Mouse (Mus musculus) gastrocnemius, adult 8-10 months (tissue): Measurements from ENCODE around the gene AC124502.3. TPM values are rescaled to one million over a fixed set of nuclear protein-coding genes. Genes with fewer than 3 reads are reported as not detected.
A peak's percentile ranks its signal among the peaks of the same experiment; 100 is the strongest.

Experiments used
- DNase-seq, 2 experiments: peaks; one replicate each; pipeline ENCODE4 v3.0.0; 2022; ENCODE audit warnings: low spot score in 2 of 2
- total RNA-seq, 4 experiments: library from RNA; stranded (reverse); gene quantifications; 2 replicates each; pipeline ENCODE4 v1.2.4; 2022

The AC124502.3 gene
- total RNA-seq, 4 experiments from 2014 or later: 0.61 to 1.7 (median 1.4) TPM

DNA sequence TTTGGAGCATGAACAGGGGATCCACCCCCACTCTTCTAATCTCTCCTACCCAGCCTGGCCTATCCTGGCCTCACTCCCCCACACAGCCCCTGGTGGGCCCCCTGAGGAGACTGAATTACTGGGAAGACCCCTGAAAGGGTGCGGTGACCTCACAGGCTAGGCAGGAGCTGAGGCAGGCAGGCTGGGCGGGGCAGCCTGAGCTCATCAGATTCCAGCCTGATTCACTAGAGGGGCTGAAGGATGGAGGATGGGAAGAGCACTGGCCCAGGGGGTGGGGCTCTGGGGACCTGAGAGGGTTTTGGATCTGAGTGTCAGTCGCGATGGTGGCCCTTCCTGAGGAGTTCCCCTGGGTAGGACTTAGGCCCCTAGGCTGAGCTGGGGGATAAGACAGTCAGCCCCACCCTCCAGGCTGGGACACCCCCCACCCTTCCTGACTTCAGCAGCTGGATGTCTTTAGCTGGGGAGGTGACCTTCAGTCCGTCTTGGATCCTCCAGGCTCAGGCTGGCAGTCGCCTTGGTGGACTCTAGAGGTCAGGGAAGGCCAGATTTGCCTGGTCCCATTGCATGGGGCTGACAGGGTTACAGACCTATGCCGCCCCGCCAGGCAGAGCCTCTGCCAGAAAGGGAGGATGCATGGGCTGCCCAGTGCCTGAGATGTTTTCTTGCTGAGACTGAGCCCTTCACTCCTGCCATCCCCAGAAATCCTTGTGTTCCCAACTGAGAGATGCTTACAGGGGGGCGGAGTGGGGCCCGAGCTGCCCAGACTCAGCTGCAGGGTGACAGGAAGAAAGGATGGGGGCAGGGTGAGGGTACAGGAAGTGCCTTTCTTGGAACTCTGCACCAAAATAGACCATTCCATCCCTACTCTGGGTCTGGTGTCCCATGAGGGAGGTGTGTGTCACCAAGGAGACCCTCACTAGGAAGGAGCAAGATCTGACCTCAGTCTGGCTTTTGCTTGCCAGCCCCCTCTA, 20.4 kb downstream of the AC124502.3 start:
- no peak for DNase-seq

DNA sequence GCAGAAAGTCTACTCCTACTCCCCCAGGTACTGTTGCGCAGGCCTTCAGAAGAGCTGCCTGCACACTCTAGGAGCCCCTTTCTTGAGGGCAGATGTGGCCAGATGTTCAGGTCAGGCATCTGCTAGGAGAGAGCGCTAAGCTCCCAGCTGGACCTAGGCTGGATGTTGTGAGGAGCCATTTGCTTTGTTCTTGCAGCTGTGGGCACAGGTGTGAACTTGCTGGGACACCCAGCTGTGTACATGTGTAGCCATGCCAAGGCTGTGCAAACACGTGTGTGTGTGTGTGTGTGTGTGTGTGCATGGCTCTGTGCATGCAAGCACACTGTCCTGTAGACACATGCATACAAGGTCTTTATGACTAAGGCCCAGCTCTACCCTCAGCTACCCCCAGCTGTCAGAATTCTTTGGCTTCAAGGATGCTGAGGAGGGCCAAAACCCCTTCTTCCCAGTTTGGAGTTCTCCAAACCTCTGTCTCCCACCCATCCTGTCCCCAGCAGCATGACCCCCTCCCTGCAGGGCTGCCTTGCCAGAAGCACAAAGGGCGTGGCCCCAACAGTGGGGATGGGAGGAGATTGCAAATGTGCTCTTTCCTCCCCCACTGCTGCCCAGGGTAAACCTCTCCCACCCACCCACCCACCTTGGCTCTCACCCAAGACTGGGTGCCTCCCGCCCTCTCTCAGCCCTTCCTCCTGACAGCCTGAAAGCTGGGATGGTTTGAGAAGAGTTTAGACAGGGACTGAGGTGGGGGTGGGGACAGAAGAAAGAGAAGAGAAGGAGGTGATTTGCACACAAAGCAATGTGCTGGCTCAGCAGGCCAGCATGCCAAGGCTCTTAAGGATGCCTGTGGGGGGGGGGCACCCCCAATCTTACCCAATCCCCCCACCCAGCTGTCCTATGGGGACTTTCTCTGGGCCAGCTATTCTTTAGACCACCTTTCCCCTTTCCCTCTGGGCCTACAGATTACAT, 22.0 kb downstream of the AC124502.3 start:
- no peak for DNase-seq

DNA sequence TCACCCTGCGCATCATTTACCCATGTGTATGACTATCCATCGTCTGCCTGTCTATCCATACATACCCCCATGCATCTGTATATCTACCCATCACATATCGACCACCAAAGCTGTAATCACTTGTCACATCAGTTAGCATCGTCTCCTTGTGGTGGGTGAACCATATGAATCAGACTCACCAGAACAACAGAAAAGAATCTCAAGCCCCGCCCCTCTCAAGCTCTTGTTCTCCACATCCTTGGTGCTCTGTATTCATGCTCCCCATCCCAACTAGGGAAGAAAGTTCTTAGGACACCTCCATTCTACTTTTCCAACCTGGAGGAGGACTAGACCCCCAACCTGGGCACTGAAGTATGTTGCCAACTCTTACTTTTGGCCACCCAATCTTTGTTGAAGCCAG, 23.4 kb downstream of the AC124502.3 start:
- no peak for DNase-seq

DNA sequence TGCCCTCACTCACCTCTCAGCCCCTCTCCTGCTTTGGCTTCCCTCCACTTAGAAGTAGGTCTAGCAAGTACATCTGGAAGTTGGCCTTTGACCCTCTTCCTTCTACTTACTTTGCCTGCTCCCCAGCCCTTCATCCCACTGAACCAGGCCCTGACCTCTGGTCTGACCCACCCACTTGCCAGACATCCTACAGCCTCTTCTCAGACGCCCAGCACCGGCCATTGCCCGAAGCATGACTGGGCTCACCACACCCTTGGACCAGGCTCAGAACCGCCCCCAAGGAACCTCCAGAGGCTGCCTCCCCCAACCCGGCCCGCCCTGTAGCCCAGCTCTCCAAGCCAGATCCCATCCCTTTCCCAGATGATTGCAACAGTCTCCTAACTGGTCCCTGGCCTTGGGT, 23.8 kb downstream of the AC124502.3 start:
- peak in 1 of 2 experiments; percentile 62 for DNase-seq

DNA sequence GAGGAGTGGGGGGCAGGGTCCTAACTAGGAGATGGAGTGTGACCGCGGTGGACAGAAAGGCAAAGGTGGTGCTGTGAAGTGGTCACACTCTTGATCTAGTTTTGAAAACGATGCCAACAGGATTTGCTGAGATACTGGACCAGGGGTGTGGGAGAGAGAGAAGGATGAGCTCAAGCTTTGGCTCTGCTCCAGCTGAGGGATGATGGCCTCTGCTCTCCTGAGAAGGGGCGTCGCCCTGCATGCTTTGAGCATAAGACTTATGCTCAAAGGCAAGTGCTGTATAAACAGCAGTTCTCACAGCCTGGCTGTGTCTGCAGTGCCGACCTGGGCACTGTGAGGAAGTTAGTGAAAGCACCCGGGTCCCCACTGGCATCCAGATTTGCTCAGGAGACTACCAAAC, 26.4 kb downstream of the AC124502.3 start:
- peak in 1 of 2 experiments; percentile 57 for DNase-seq

DNA sequence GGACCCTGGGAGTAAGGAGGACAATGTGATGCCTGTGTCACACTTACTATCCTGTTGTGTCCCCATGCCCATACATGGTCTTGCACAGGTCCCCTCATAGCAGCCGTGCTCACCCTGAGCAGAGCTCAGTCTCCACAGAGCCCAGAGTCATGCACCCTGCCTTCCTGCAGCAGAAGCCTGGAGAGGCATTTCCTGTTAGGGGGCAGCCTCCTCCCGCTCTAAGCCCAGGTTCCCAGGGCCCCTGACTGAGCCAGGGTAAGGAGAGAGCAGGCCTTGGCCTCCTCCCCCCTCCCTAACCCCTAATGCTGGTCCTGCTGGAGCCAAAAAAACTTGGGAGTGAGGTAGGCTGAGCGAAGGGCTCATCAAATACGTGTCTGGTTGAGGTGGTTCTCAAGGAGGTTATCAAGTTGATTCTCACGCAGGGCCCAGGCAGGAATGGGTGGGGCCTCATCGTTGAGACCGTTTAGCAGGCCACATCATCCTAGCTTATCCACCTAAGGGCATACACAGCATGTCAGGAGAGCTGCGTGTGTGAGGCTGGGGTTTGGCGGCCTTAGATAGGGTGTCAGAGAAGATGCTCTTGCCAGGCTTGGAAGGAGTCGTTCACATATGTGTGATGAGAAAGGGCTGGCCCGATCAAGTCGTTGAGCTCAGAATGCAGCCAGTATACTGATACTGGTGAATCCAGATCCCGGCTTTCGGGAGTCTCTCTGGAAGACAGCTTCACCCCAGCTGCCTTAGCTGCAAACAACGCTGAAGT, 28.5 kb downstream of the AC124502.3 start:
- DNase-seq: no peak

DNA sequence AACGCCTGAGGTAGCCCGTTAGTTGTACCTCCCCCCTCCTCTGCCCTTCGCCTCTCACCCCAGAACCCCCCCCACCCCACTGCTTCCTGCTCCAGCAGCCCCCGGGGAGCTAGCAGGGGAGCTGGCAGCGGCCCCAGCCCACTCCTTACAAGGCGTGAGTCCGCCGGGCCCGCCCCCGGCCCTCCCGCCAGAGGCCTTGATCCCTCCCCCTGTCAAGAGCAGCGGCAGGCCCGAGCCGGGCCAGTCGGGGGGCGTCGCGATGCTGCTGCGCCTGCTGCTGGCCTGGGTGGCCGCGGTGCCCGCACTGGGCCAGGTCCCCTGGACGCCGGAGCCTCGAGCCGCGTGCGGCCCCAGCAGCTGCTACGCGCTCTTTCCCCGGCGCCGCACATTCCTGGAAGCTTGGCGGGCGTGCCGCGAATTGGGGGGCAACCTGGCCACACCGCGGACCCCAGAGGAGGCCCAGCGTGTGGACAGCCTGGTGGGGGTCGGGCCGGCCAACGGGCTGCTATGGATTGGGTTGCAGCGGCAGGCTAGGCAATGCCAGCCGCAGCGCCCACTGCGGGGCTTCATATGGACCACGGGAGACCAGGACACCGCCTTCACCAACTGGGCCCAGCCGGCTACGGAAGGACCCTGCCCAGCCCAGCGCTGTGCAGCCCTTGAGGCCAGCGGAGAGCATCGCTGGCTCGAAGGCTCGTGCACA, 29.3 kb downstream of the AC124502.3 start, which contains the start of gene Cd248:
Gene Cd248, plus strand, starts transcription at position 212 of the 703 bp plus-strand sequence.
- peak; percentile 63 to 79 for DNase-seq

DNA sequence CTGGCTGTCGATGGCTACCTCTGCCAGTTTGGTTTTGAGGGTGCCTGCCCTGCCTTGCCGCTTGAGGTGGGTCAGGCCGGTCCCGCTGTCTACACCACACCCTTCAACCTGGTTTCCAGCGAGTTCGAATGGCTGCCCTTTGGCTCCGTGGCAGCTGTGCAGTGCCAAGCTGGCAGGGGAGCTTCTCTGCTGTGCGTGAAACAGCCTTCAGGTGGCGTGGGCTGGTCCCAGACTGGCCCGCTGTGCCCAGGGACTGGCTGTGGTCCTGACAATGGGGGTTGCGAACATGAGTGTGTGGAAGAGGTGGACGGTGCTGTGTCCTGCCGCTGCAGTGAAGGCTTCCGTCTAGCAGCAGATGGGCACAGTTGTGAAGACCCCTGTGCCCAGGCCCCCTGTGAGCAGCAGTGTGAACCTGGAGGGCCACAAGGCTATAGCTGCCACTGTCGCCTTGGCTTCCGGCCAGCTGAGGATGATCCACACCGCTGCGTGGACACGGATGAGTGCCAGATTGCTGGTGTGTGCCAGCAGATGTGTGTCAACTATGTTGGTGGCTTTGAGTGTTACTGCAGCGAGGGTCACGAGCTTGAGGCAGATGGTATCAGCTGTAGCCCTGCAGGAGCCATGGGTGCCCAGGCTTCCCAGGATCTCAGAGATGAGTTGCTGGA, 30.0 kb downstream of the AC124502.3 start:
- no peak for DNase-seq

DNA sequence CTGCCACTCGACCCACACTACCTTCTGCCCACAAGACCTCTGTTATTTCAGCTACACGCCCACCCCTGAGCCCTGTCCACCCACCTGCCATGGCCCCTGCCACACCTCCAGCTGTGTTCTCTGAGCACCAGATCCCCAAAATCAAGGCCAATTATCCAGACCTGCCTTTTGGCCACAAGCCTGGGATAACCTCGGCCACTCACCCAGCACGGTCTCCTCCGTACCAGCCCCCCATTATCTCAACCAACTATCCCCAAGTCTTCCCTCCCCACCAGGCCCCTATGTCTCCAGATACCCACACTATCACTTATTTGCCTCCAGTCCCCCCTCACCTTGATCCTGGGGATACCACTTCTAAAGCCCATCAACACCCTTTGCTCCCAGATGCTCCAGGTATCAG, 30.8 kb downstream of the AC124502.3 start:
- DNase-seq: no peak

DNA sequence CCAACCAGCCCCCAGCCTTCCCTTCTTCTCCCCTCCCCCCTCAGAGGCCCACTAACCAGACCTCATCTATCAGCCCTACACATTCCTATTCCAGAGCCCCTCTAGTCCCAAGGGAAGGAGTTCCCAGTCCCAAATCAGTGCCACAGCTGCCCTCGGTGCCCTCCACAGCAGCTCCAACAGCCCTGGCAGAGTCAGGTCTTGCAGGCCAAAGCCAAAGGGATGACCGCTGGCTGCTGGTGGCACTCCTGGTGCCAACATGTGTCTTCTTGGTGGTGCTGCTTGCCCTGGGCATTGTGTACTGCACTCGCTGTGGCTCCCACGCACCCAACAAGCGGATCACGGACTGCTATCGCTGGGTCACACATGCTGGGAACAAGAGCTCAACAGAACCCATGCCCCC, 31.3 kb downstream of the AC124502.3 start:
- no peak for DNase-seq

DNA sequence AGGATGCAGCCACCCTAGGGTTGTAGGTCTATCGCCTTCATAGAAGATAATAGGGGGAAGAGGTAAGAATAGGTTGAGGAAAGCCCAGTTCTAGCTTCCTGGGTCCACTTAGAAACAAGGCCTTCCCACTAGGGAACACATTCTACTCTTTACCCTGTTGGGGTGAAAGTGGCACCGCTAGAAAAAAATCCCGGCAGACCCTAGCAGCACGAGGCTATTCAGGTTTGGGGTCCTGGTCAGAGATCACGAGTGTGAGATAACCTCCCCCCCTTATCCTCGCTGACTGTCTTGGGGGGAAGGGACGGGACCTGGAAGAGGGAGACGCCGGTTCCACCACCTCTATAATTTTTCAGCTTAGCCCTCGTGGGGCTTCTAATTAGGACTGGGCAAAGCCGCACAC, 32.4 kb downstream of the AC124502.3 start:
- DNase-seq: no peak

DNA sequence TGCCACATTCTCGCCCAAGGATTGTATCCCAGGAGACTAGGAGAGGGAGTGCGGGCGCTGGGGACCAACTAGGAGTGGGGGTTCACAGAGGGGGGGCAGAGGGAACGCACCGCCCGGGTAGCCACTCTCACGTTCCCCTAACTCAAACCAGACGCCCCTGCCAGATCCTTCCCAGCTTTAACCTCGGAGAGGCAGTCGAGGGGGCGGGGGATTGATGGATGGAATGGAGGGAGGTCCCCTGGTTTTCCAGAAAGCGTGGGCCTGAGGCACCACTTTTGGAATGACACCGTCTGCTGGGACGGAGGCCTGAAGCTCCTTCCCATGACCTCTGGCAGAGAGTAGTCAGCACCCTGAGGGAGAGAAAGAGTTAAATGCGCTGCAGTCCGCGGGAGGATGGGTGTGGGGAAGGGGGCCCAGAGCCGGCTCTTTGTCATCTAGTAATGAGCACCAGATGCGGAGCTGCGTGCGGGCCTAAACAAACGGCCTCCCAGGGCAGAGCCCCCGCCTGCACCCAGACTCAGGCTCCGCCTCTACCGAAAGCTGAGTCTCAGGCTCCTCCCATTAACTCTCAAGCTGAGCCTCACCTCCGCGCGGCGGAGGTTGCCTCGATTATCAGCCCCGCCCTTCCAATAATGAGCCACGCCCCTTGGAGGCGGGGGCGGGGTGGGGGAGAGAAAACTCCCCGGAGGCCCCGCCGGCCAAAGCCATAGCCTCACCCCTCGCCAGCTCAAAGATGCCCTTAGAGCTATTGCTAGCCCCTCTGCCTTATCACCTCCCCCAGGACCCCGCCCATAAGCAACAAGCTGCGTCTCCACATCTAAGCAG, 33.1 kb downstream of the AC124502.3 start:
- peak; percentile 73 to 79 for DNase-seq

DNA sequence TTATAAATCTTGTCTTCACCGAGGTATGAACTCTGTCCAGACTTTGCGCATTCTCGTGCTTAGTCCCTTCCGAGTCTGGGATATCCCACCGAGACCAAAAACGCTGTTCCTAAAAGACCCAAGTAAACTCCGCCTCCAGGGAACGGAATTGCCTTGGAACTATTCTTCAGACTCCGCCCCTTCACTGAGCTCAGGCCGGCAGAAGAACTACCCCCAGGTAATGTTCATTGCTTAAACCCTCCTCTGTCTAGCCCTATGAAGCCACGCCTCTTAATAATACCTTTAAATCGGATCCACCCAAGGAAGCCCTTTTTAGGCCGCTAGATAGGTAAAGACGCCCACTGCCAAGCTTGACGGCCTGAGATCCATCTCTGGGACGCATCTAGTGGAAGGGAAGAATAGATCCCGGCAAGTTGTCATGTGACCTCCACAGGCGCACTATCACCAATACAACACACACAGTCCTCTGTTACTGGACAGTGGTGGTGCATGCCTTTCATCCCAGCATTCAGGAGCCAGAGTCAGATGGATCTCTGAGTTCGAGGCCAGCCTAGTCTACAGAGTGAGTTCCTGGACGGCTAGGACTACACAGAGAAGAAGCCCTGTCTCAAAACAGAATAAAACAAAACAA, 33.8 kb downstream of the AC124502.3 start:
- no peak for DNase-seq

DNA sequence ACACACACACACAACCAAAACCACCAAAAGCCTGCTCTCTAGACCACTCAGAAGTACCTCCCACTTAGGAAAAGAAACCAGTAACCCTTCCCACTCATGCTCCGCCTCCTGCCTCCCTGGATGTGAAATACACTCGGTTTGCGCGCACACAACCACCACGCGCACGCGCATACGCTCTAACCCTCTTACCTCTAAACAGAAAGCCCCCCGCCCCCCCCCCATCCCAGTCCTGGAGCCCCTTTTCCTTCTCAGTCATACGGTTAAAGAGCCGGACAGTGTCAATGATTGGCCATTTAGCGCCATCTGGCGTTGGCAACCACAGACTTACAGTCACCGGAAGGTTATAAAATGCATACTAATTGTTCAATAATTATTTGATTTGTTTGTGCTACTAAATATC, 34.3 kb downstream of the AC124502.3 start:
- DNase-seq: no peak

DNA sequence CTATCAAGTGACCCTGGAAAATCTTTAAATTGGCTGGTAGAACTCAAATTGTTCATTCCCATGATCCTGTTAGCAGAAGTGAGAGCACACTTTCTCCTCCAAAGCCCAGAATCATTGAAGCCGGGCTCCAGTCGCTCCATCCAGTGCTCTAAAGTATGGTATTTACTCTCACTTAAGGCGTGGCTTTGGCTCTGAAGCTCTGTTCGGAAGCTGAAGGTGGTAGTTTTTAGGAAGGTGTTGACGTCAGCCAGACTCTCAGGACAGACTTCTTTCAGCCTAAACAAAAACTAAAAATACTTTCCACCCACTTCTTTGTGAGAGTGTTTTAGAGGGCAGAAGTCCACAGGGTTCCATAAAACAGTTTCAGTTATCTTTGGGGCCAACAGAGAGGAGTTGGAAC, 34.8 kb downstream of the AC124502.3 start:
- no peak for DNase-seq

DNA sequence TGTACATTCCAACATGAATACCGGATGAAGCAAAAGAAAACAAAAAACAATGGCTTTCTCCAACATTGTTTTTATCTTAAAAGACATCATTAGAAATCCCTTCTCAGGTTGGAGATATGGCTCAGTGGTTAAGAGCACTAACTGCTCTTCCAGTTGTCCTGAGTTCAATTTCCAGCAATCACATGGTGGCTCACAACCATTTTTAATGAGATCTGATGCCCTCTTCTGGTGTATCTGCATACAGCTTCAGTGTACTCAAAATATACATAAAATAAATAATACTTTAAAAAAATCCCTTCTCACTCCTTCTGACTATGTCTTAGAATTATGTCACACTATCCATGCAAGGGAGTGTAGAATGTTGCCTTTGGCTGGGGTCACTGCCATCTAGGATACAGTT, 40.6 kb downstream of the AC124502.3 start:
- no peak for DNase-seq

DNA sequence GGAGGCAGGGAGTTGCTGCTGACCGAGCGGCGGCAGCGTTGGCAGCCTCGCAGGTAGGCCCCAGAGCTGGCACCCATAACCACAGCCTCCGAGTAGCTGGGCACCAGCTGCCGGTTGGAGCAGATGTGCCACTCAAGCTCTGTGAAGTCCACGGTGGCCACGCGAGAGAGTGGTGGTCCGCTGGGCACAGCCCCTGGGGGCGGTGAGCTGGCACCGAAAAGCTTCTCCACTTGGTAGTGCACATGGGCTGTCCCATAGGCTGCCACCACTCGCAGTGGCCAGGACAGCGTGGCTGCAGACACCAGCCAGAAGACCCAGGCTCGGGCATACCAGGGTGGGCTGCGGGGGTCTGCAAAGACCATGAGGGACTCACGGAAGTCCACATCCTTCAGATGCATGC, 43.3 kb downstream of the AC124502.3 start:
- DNase-seq: no peak

DNA sequence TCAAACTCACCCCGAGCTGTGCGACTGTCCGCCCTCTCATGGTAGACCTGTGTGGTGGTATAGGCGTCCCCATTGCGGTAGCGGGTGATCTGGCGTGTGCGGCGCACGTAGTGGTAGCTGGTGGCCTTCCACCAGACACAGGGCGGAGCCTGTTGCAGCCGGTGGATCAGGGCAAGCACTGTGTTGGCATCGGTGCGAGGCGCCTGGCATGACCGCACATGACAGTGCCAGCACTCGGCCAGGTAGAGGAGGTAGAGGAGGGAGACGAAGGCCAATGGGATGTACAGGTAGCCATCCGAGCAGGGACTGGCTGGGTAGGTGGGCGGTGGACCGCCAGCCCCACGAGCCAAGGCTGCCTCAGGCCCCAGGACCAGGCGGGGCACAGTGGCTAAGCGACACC, 43.9 kb downstream of the AC124502.3 start:
- DNase-seq: no peak
